8 mouse cellular contexts compared by ENCODE assay signal in genomic region chr19:46045696-46046311, GRCm38 (mm10). TPM values are rescaled to one million over a fixed set of nuclear protein-coding genes. Genes with fewer than 3 reads are reported as not detected.
DNase-seq lines count a peak whose midpoint lies in the region; ATAC-seq lines count a peak whose summit lies in the region.

No protein-coding gene starts in this region.

- H3K27me3 ChIP-seq in hindbrain, embryonic 16.5 days (replicated peaks; ENCODE audit: control insufficient read depth, insufficient read depth, low read length) = no peaks in the 10 kb centered on the region
- H3K27me3 ChIP-seq in limb, embryonic 15.5 days = no peaks in the 10 kb centered on the region
- no peaks in the 10 kb centered on the region for H3K27me3 ChIP-seq in midbrain, embryonic 14.5 days (ENCODE audit: control insufficient read depth, insufficient read depth, low read length)

- peak overlapping the region; percentile 88 for H3K4me2 ChIP-seq in hindbrain, embryonic 16.5 days (ENCODE audit: low read length)
- H3K4me2 ChIP-seq in limb, embryonic 15.5 days = peak overlapping the region; percentile 82
- peak overlapping the region; percentile 100 for H3K4me2 ChIP-seq in midbrain, embryonic 14.5 days (ENCODE audit: low read length)

- no peaks in the 10 kb centered on the region for H3K9me3 ChIP-seq in hindbrain, embryonic 16.5 days (ENCODE audit: control insufficient read depth, low read length)
- no peaks in the 10 kb centered on the region for H3K9me3 ChIP-seq in limb, embryonic 15.5 days
- no peaks in the 10 kb centered on the region for H3K9me3 ChIP-seq in midbrain, embryonic 14.5 days (ENCODE audit: control insufficient read depth, low read length)

- H3K4me3 ChIP-seq in hindbrain, embryonic 16.5 days (ENCODE audit: low read length) = peak overlapping the region; percentile 97
- H3K4me3 ChIP-seq in limb, embryonic 15.5 days = peak overlapping the region; percentile 96
- H3K4me3 ChIP-seq in midbrain, embryonic 14.5 days (replicated peaks; ENCODE audit: low read depth, low read length) = peak overlapping the region; percentile 88

- peak; percentile 20 to 65 for DNase-seq in spleen, postnatal 4 days (ENCODE audit: low spot score in 2 of 2)
- DNase-seq in spleen, adult 12 weeks (ENCODE audit: low spot score) = no peak
- peak; percentile 83 for DNase-seq in cerebellum, adult 9-10 months
- DNase-seq in gastrocnemius, adult 18-20 months (ENCODE audit: low spot score) = peak; percentile 63
- peak; percentile 78 for DNase-seq in midbrain, embryonic 14.5 days
- DNase-seq in telencephalon, adult 2 months (ENCODE audit: low read depth, low spot score) = peak; percentile 69

- peak overlapping the region; percentile 99 for H3K9ac ChIP-seq in hindbrain, embryonic 16.5 days (ENCODE audit: low read depth, low read length)
- H3K9ac ChIP-seq in limb, embryonic 15.5 days = peak overlapping the region; percentile 97
- peak overlapping the region; percentile 98 for H3K9ac ChIP-seq in midbrain, embryonic 14.5 days (replicated peaks; ENCODE audit: low read length)

- peak overlapping the region; percentile 91 for H3K27ac ChIP-seq in hindbrain, embryonic 16.5 days (ENCODE audit: low read depth, low read length)
- H3K27ac ChIP-seq in limb, embryonic 15.5 days = peak overlapping the region; percentile 99
- peak overlapping the region; percentile 98 for H3K27ac ChIP-seq in midbrain, embryonic 14.5 days (replicated peaks; ENCODE audit: low read depth, low read length)

- ATAC-seq in hindbrain, embryonic 16.5 days = peak; percentile 53
- peak; percentile 36 for ATAC-seq in limb, embryonic 15.5 days (ENCODE audit: insufficient number of reproducible peaks, low FRiP score, low TSS enrichment, low read depth)
- ATAC-seq in midbrain, embryonic 14.5 days (ENCODE audit: low FRiP score, low TSS enrichment) = no peak

- H3K36me3 ChIP-seq in hindbrain, embryonic 16.5 days (ENCODE audit: control insufficient read depth, insufficient read depth, low read length) = no peaks in the 10 kb centered on the region
- H3K36me3 ChIP-seq in limb, embryonic 15.5 days = no peaks in the 10 kb centered on the region
- no peaks in the 10 kb centered on the region for H3K36me3 ChIP-seq in midbrain, embryonic 14.5 days (ENCODE audit: control insufficient read depth, insufficient read depth, low read length)

- WGBS in hindbrain, embryonic 16.5 days = 0% methylated on average over 7 of the region's 7 CpGs
- under 1% methylated on average over 7 of the region's 7 CpGs for WGBS in limb, embryonic 15.5 days
- WGBS in midbrain, embryonic 14.5 days = 4% methylated on average over 7 of the region's 7 CpGs

- H3K4me1 ChIP-seq in hindbrain, embryonic 16.5 days (ENCODE audit: control insufficient read depth, insufficient read depth, low read depth, low read length) = peaks cover 44% of the 10 kb centered on the region
- peaks cover 49% of the 10 kb centered on the region for H3K4me1 ChIP-seq in limb, embryonic 15.5 days
- H3K4me1 ChIP-seq in midbrain, embryonic 14.5 days (ENCODE audit: control insufficient read depth, insufficient read depth, low read length) = peaks cover 46% of the 10 kb centered on the region

RNA-seq across cellular contexts. Expression of gene Ldb1, which starts 0.8 kb away (rescaled TPM):
- total RNA-seq in gastrocnemius, adult 18-20 months (2021) = 10 to 100 TPM; 15.5 to 15.8 TPM
- 50.6 and 88.5 TPM in 2 replicates for polyA plus RNA-seq in hindbrain, embryonic 16.5 days (2015; fragmentation: Nextera tagmentation; extraction: Ambion mirVana)
- polyA plus RNA-seq in limb, embryonic 15.5 days (2015; fragmentation: Nextera tagmentation; extraction: Ambion mirVana) = 87.0 and 103 TPM in 2 replicates
- polyA plus RNA-seq in midbrain, embryonic 14.5 days (2014; fragmentation: Nextera tagmentation; extraction: Ambion mirVana) = 116 and 145 TPM in 2 replicates

RNA-seq across cellular contexts. Expression of gene Pprc1, which starts 1.1 kb away (rescaled TPM):
- total RNA-seq in gastrocnemius, adult 18-20 months (2021) = 10 to 100 TPM; 14.9 to 15.1 TPM
- polyA plus RNA-seq in hindbrain, embryonic 16.5 days (2015; fragmentation: Nextera tagmentation; extraction: Ambion mirVana) = 15.4 and 22.5 TPM in 2 replicates
- 36.8 and 37.0 TPM in 2 replicates for polyA plus RNA-seq in limb, embryonic 15.5 days (2015; fragmentation: Nextera tagmentation; extraction: Ambion mirVana)
- 21.1 and 21.5 TPM in 2 replicates for polyA plus RNA-seq in midbrain, embryonic 14.5 days (2014; fragmentation: Nextera tagmentation; extraction: Ambion mirVana)

RNA-seq across cellular contexts. Expression of gene Nolc1, which starts 29.9 kb away (rescaled TPM):
- total RNA-seq in gastrocnemius, adult 18-20 months (2021) = 10 to 100 TPM; 22.4 to 24.7 TPM
- polyA plus RNA-seq in hindbrain, embryonic 16.5 days (2015; fragmentation: Nextera tagmentation; extraction: Ambion mirVana) = 56.3 and 63.9 TPM in 2 replicates
- polyA plus RNA-seq in limb, embryonic 15.5 days (2015; fragmentation: Nextera tagmentation; extraction: Ambion mirVana) = 70.4 and 79.6 TPM in 2 replicates
- polyA plus RNA-seq in midbrain, embryonic 14.5 days (2014; fragmentation: Nextera tagmentation; extraction: Ambion mirVana) = 54.1 and 74.4 TPM in 2 replicates

RNA-seq across cellular contexts. Expression of gene Hps6, which starts 42.5 kb away (rescaled TPM):
- 1 to 10 TPM; 3.6 to 3.9 TPM for total RNA-seq in gastrocnemius, adult 18-20 months (2021)
- 6.1 and 7.2 TPM in 2 replicates for polyA plus RNA-seq in hindbrain, embryonic 16.5 days (2015; fragmentation: Nextera tagmentation; extraction: Ambion mirVana)
- 8.8 and 9.2 TPM in 2 replicates for polyA plus RNA-seq in limb, embryonic 15.5 days (2015; fragmentation: Nextera tagmentation; extraction: Ambion mirVana)
- polyA plus RNA-seq in midbrain, embryonic 14.5 days (2014; fragmentation: Nextera tagmentation; extraction: Ambion mirVana) = 1.4 and 1.5 TPM in 2 replicates

RNA-seq across cellular contexts. Expression of gene Armh3, which starts 47.5 kb away (rescaled TPM):
- 10 to 100 TPM; 11.9 to 12.6 TPM for total RNA-seq in gastrocnemius, adult 18-20 months (2021)
- polyA plus RNA-seq in hindbrain, embryonic 16.5 days (2015; fragmentation: Nextera tagmentation; extraction: Ambion mirVana) = 21.4 and 22.6 TPM in 2 replicates
- polyA plus RNA-seq in limb, embryonic 15.5 days (2015; fragmentation: Nextera tagmentation; extraction: Ambion mirVana) = 16.3 and 17.3 TPM in 2 replicates
- polyA plus RNA-seq in midbrain, embryonic 14.5 days (2014; fragmentation: Nextera tagmentation; extraction: Ambion mirVana) = 18.6 and 21.8 TPM in 2 replicates
